Mouse (Mus musculus) heart, postnatal 0 days (tissue): Measurements from ENCODE around the gene Hes7. TPM values are rescaled to one million over a fixed set of nuclear protein-coding genes. Genes with fewer than 3 reads are reported as not detected.

Experiments used
- ATAC-seq: fragments of 200-750 bp; cut with Nextera tagmentation; 2 replicates; pipeline ENCODE4 v1.8.0; 2017; ENCODE audit warnings: low read depth, moderate number of reproducible peaks, moderate library complexity; ENCODE audit not compliant: insufficient read depth
- DNase-seq: peaks from one replicate; pipeline ENCODE4 v3.0.0-alpha.2; 2016; ENCODE audit warnings: low spot score
- H3K27ac ChIP-seq: fragments of 300-500 bp; sonication (generic); 2 replicates; pipeline ENCODE4 v1.5.1; 2014; ENCODE audit warnings: low read depth, mild to moderate bottlenecking
- H3K27me3 ChIP-seq: fragments of 300-500 bp; sonication (generic); 2 replicates; pipeline ENCODE4 v1.6.1; 2014; ENCODE audit warnings: low read length, mixed read lengths; ENCODE audit not compliant: control insufficient read depth, insufficient read depth
- H3K36me3 ChIP-seq: fragments of 300-500 bp; sonication (generic); replicated peaks from 2 replicates; pipeline ENCODE4 v1.6.1; 2014; ENCODE audit warnings: low read length, mixed read lengths; ENCODE audit not compliant: control insufficient read depth, insufficient read depth
- H3K4me1 ChIP-seq: fragments of 300-500 bp; sonication (generic); 2 replicates; pipeline ENCODE4 v1.6.1; 2014; ENCODE audit warnings: antibody characterized with exemption; ENCODE audit not compliant: control insufficient read depth, insufficient read depth
- H3K4me2 ChIP-seq: fragments of 300-500 bp; sonication (generic); 2 replicates; pipeline ENCODE4 v1.6.1; 2014; ENCODE audit warnings: low read depth, mild to moderate bottlenecking, low read length, moderate library complexity
- H3K4me3 ChIP-seq: fragments of 300-500 bp; sonication (generic); 2 replicates; pipeline ENCODE4 v1.5.1; 2014; ENCODE audit warnings: low read depth, low read length
- H3K9ac ChIP-seq: fragments of 300-500 bp; sonication (generic); replicated peaks from 2 replicates; pipeline ENCODE4 v1.6.1; 2014; ENCODE audit warnings: low read depth, low read length, mixed read lengths
- H3K9me3 ChIP-seq: fragments of 300-500 bp; sonication (generic); replicated peaks from 2 replicates; pipeline ENCODE4 v1.6.1; 2016; ENCODE audit warnings: low read length; ENCODE audit not compliant: control insufficient read depth
- CTCF ChIP-seq: IDR thresholded peaks from 2 replicates; pipeline ENCODE4 v1.5.1; 2016; ENCODE audit warnings: antibody characterized with exemption, control low read depth, low read depth
- EP300 ChIP-seq: IDR thresholded peaks from 2 replicates; pipeline ENCODE4 v1.6.1; 2016; ENCODE audit warnings: antibody characterized with exemption, low read depth
- WGBS: fragments of 180-500 bp; shearing (Covaris S2); extraction: QIAGEN DNeasy Blood & Tissue Kit; methylation state at CpG from one replicate; pipeline ENCODE4 v1.1.7; 2014; 5-methylcytosine and 5-hydroxymethylcytosine counted together
- polyA plus RNA-seq: library from polyadenylated mRNA; unstranded; fragments of >200 nt; fragmentation: Nextera tagmentation; extraction: Ambion mirVana; gene quantifications from 2 replicates; pipeline ENCODE4 v1.2.1, GENCODE M21; 2015
- total RNA-seq: library from RNA; depleted of rRNA; stranded (reverse); fragments of >200 nt; gene quantifications from 2 replicates; pipeline ENCODE4 v1.2.3, GENCODE M21; 2014; ENCODE audit warnings: low replicate concordance

The Hes7 gene
- total and polyA plus RNA-seq, 2 experiments from 2014 or later = 0.26 TPM; not detected in 1

GRCm38 (mm10) chr11:69073065-69073888, 46.9 kb upstream of the Hes7 start:
- H3K36me3 ChIP-seq = no peaks in the 10 kb centered on the region
- ATAC-seq = peak; percentile 65
- no peaks in the 10 kb centered on the region for H3K9me3 ChIP-seq
- H3K4me3 ChIP-seq = peak overlapping the region; percentile 33
- WGBS = under 1% methylated on average over 14 of the region's 14 CpGs
- peak overlapping the region; percentile 58 for H3K4me2 ChIP-seq
- peak overlapping the region; percentile 68 for H3K9ac ChIP-seq
- peak; percentile 91 for DNase-seq
- H3K27ac ChIP-seq = peak overlapping the region; percentile 93
- H3K27me3 ChIP-seq = no peaks in the 10 kb centered on the region
- TF ChIP-seq CTCF (no peak), EP300 (peak; percentile 81)
- H3K4me1 ChIP-seq = peaks cover 14% of the 10 kb centered on the region; the same call in 1 of the 2 replicates

GRCm38 (mm10) chr11:69073951-69074775, 46.0 kb upstream of the Hes7 start:
- WGBS = 49% methylated on average over 6 of the region's 6 CpGs
- no peak overlapping the region for H3K4me3 ChIP-seq
- no peak overlapping the region for H3K9ac ChIP-seq
- ATAC-seq (no peak), DNase-seq (peak; percentile 29)
- H3K36me3 ChIP-seq = no peaks in the 10 kb centered on the region
- TF ChIP-seq CTCF = no peak
- no peak for TF ChIP-seq EP300
- H3K27ac ChIP-seq = peak overlapping the region; percentile 93
- H3K4me1 ChIP-seq = peaks cover 14% of the 10 kb centered on the region; the same call in 1 of the 2 replicates
- no peaks in the 10 kb centered on the region for H3K27me3 ChIP-seq
- H3K9me3 ChIP-seq = no peaks in the 10 kb centered on the region
- no peak overlapping the region for H3K4me2 ChIP-seq

- peaks cover 14% of the 10 kb centered on the region; the same call in 1 of the 2 replicates for H3K4me1 ChIP-seq
- ATAC-seq (no peak), DNase-seq (no peak)
- H3K4me3 ChIP-seq = no peak overlapping the region
- no peaks in the 10 kb centered on the region for H3K9me3 ChIP-seq
- 55% methylated on average over 2 of the region's 2 CpGs for WGBS
- H3K27ac ChIP-seq = no peak overlapping the region; the same call in 1 of the 2 replicates
- no peak overlapping the region for H3K9ac ChIP-seq
- H3K36me3 ChIP-seq = no peaks in the 10 kb centered on the region
- TF ChIP-seq EP300 (no peak), CTCF (no peak)
- H3K4me2 ChIP-seq = no peak overlapping the region
- H3K27me3 ChIP-seq = no peaks in the 10 kb centered on the region
Observed at GRCm38 (mm10) chr11:69074776-69075069, 45.5 kb upstream of the Hes7 start.

GRCm38 (mm10) chr11:69075764-69076479, 44.3 kb upstream of the Hes7 start:
- Histone ChIP-seq H3K4me3 (no peak overlapping the region), H3K27me3 (no peaks in the 10 kb centered on the region), H3K9me3 (no peaks in the 10 kb centered on the region), H3K27ac (peak overlapping the region; percentile 34), H3K9ac (no peak overlapping the region; the same call in 1 of the 2 replicates), H3K4me2 (no peak overlapping the region), H3K36me3 (no peaks in the 10 kb centered on the region), H3K4me1 (peaks cover 14% of the 10 kb centered on the region; the same call in 1 of the 2 replicates)
- 61% methylated on average over 8 of the region's 9 CpGs for WGBS
- DNase-seq = peak; percentile 4
- no peak for TF ChIP-seq EP300
- TF ChIP-seq CTCF = no peak
- ATAC-seq = no peak

GRCm38 (mm10) chr11:69076572-69076971, 43.6 kb upstream of the Hes7 start:
- H3K36me3 ChIP-seq = no peaks in the 10 kb centered on the region
- WGBS = 49% methylated on average over 5 of the region's 5 CpGs
- peak overlapping the region; percentile 34 for H3K27ac ChIP-seq
- no peak overlapping the region for H3K4me3 ChIP-seq
- DNase-seq (no peak), ATAC-seq (no peak)
- H3K4me1 ChIP-seq = peaks cover 9% of the 10 kb centered on the region; the same call in 1 of the 2 replicates
- H3K4me2 ChIP-seq = no peak overlapping the region
- no peaks in the 10 kb centered on the region for H3K27me3 ChIP-seq
- no peaks in the 10 kb centered on the region for H3K9me3 ChIP-seq
- TF ChIP-seq CTCF (no peak), EP300 (no peak)
- no peak overlapping the region for H3K9ac ChIP-seq
